Mouse (Mus musculus) ovary, postnatal 14 days (tissue): ENCODE measurements around the gene Snrpb.

Experiments
- DNase-seq: peaks from one replicate; pipeline ENCODE4 v3.0.0; 2022; ENCODE audit warnings: low spot score

Snrpb gene

DNA sequence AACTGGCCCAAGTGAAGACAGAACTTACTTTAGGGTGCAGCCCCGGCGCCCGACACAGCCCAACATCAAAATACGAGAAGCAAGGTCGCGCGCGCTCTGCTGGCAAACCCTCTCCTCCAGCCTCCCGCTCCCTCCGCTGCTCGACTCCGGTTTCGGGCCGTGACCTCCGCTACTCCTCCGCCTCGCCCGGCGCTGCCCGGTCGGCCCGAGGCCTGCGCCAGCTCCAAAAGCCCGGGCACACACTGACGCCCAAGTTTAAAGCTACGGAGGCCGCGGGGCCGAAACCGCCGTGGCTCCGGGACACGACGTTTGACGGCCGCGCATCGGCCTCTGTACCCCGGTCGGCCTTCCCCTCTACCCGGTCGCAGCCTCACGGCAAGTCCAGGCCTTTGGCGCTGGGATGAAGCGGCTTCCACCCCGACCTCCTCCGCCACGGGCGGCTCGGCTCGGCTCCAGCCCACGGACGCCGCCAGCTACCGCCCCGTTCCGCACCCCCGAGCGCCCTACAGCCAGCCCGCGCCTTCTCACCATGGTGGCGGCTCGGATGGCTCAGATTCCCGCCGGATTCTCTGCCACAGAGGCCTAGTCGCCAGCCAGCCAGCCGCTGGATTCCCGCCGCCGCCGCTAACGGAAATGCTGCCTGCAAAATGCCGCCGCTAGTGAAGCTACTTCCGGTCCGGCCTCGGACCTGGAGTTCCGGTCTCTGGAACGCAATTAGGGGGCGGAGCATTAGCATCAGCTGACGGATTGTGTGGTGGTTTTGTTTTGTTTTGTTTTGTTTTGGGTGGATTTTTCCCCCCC is at the start of gene Snrpb:
Gene Snrpb (minus strand): TSS at position 698 of the 801 bp plus-strand sequence.
- peak; percentile 86 for DNase-seq

DNA sequence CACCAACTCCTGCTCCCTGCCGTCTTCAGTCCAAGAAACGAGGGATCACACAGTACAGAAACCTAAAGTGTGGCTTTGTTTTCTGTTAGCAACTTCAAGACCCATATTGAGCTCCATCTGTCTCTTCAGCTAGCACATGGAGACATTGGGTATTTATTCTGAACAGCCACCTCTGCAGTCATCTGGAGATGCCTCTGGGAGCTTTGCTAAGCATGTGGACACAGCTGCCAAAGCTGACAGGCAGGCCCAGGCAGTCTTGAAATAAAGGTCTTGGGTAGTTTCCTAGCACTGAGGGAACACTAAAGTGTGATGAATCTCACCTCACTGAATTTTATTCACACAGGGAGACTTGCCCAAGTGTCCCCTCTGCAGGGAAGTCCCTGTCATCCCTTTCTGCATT is 32.4 kb upstream of the Snrpb start:
- DNase-seq, result no peak

DNA sequence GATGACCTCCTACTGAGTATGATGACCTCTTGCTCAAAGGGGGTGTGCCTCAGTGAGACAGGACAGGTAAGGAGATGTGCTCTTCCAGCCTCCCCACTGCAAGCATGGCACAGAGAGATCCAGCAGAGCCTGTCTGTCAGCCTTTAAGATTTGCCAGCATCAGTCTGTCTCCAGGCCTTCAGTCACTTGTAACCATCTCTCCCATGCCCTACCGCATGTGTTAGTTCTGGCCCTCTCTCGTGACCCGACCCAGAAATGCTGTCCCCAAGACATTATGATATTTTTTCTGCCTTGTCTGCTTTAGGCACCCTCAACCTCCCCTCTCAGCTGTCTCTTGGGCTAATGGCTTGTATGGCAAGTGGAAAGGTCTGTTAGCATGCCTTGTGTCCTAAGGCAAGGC is 30.4 kb upstream of the Snrpb start:
- DNase-seq, result no peak

DNA sequence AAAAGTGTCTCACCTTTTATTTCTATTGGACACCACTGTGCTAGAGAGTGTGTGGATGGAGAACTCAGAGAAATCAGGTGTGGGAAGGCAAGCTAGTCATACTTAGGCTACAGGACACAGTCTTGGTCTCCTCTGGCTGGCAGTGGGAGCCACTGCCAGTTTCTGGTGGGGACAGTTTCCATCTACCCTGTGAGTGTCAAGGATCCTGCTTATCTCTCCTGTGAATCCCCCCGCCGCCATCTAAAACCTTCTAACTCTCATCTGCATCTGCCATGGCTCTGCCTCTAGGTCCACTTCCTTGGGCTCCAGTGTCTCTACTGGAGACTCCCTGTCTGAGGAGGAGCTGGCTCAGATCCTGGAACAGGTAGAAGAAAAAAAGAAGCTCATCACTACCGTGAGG is 28.8 kb upstream of the Snrpb start:
- DNase-seq, result no peak

- no peak for DNase-seq
Observed at GRCm38 (mm10) chr2:130207376-130207775, 28.2 kb upstream of the Snrpb start.

DNA sequence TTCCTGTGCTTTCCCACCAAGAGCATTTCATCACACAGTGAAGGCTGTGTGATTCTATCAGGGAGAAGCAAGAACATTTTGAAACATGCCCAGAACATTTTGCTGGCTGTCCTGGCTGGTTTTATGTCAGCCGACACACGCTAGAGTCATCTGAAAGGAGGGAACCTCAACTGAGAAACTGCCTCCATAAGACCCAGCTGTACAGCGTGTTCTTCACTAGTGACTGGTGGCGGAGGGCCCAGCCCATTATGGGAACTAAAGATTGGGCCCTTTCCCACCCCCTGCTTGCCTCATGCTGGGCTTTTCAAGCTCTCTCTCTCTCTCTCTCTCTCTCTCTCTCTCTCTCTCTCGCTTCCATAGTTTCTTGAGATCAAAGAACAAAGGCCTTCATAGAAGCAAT is 21.8 kb upstream of the Snrpb start:
- DNase-seq, result no peak

DNA sequence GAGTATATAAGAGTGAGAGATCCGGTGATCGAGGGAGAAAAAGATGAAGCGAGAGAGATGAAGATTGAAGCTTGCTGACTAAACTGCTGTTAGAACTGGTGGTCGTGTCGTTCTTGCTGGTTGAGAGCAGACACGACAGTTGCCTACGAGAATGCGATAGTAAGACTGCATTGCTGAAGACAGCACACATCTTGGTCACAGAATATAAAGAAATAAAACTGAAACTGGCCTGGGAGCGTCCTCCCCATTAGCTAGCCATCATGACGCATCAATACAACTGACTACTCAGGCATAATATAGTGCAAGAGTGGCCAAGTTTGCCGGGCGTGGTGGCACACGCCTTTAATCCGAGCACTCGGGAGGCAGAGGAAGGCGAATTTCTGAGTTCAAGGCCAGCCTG is 15.7 kb upstream of the Snrpb start, which contains the start of gene Tmc2:
Gene Tmc2 (plus strand): TSS at position 301 of the 400 bp plus-strand sequence.
- no peak for DNase-seq

DNA sequence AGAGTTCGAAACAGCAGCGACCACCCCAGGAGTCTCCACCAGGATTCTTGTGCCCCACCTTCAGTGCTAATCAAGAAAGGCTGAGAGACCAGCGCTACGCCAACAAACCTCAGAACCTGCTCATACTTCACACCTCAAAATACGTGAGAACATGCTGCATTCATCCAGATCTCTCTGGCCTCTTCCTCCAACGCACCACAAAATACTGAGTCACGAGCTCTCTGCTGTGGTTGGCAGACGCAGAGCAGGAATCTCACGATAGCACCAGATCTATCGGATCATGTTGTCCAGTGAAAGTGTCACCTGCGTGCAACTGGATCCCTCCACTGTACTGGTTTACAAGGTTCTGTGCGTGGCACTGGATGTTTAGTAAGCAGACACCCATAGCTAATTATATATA is 9.2 kb upstream of the Snrpb start:
- no peak for DNase-seq

DNA sequence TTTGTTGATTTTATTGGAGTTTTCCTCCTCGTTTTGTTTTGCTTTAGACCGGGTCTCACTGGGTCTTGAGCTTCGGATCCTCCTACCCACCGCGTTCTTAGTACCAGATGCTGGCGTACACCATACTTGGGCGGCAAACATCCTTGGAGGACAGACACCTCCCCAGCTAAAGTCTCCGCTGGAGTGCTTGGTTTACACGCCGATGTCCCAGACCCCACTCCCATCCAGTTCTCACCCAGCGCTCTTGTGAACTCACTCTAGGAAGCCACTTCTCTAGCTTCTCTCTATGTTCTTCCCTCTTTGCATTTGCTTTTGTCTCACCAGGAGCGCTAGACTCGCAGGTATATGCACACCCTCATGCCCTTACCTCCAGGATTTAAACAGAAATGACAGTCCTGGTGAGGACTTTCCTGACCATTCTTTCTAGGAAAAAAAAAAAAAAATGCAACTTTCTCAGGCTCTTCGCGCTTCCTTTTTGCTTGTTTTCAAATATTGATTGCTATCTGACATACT is 360 bp upstream of the Snrpb start:
- DNase-seq, result no peak

GRCm38 (mm10) chr2:130178381-130178705 is 860 bp downstream of the Snrpb start:
- no peak for DNase-seq

- no peak for DNase-seq
Observed at GRCm38 (mm10) chr2:130176820-130177219, 2.4 kb downstream of the Snrpb start.

DNA sequence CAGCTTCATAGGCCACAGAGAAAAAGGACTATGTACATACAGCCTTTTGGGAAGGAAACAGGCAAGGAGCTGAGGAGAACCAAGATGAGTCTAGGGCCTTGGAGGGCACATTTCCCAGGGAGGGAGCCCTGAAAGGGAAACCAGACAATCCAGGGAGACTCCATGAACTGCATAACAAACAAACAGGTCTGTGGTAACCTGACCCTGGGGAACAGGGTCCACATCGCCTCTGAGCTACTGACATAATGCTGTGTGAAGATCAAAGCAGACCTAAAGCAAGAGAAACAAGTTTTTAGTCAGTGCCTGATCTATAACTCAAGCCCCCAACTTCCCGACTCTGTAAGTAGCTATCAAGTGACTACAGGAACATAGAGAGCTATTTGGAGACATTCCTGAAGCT is 7.5 kb downstream of the Snrpb start:
- no peak for DNase-seq

GRCm38 (mm10) chr2:130167861-130168260 is 11.3 kb downstream of the Snrpb start:
- DNase-seq, result peak; percentile 31

DNA sequence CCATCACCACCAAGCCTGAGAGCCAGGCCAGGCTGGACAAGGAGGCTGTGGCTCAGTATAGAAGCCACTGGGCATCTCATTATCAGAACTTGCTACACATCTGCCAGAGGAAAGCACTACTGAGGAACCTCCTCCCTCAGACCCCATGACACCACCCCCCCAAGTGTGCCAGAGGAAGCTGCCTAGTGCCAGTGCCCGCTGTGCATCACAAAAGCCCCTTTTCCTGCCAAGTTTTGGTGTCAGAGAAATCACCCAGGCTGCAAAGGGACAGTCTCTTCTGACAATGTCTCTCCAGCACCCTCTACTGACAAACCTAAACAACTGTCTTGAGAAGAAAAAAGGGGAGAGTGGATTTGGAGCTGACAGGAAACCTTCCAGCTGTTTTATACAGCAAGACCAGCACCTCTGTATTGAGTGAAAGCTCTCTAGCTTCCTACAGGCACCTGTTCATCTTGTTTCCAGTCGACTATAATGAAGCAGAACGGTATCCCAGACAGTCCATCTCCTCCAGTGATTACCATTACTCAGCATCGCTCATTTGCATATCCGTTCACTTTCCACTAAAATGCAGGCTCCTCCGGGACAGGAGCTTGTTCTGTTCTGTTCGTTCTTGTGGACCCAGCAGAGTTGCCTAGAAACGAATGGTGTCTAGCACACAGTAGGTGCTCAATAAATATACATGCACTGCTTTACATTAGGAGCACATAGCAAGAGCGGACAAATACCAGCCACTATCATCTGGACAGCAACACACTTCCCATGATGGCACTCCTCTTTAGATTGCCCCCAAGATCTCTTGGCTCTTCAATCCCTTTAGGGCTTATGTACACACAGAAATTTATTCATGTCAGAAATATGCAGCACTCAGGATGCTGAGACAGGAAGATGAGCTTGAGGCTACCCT is 12.6 kb downstream of the Snrpb start:
- no peak for DNase-seq

- DNase-seq, result no peak
Observed at GRCm38 (mm10) chr2:130162701-130163100, 16.5 kb downstream of the Snrpb start.

- DNase-seq, result no peak
Observed at GRCm38 (mm10) chr2:130158088-130158437, 21.1 kb downstream of the Snrpb start.

DNA sequence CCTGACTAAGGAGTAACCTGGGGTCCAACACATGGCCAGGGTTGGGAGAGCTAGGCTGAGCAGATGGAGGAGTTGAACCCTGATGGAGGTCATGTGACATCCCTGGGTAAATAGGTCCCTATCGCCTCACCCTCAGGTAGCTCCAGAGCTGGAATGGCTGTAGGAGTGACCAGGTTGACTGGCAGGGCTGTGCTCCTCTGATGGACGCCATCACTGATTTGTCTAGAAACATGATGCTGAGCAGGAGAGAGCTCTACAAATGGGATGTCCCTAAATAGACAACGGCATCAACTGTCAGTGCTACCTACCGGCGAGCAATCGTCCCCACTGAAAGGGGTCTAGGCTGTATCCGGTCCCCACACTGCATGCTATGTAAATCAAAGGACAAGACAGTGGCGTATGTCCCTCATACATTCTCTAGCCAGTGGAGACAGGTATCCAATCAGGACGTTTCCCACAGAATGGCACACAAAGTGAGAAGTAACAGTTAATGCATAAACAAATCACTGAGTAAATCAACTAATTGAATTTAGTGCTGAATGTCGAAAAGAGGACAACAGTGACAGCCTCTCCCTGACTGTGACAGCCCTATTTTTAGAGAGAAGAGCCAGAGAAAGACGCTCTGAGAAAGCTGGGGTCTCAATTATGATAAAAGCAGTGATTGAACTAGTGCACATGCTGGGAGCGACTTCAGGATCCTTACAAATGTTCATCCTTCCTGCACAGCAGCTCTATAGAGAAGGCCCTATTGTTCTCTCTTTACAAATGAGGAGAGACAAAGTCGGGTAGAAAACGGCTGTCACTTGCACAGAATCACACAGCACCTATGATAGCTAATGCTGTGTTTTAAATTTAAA is 21.7 kb downstream of the Snrpb start:
- no peak for DNase-seq

DNA sequence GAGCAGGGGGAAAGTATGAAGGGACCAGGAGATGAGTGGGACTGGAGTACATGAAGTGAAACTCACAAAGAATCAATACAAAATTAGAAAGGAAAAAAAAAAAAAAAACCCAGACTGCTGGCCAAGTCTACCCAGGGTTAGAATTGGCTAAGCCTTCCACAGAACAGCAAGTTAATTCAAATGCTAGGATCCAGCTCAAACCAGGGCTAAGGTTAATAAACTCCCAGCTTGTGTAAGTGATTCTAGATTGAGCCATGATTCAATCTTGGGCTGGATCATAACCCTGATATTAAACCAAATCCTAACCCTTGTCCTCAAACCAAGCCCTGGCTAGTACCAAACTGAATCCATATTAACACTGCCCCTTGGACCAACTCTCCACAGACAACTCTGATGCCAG is 23.4 kb downstream of the Snrpb start:
- DNase-seq, result no peak

DNA sequence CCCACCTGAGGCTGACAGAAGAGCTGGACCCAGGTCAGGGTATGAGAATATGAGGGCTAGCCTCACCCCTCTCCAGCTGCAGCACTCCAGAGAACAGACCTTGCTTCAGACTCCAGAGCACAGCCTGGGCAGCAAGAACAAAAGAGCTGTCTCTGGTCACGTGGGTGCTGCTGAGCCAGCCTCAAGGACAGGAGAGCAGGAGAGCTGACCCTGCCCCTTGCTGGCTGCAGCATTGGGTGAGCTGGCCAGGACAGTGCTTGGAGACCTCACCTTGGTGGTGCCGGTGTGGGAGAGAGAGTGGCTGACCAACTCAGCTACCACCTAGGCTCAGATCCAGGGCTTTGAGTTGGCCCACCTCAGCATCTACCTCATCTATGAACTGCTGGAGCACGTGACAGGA is 24.0 kb downstream of the Snrpb start:
- DNase-seq, result no peak

DNA sequence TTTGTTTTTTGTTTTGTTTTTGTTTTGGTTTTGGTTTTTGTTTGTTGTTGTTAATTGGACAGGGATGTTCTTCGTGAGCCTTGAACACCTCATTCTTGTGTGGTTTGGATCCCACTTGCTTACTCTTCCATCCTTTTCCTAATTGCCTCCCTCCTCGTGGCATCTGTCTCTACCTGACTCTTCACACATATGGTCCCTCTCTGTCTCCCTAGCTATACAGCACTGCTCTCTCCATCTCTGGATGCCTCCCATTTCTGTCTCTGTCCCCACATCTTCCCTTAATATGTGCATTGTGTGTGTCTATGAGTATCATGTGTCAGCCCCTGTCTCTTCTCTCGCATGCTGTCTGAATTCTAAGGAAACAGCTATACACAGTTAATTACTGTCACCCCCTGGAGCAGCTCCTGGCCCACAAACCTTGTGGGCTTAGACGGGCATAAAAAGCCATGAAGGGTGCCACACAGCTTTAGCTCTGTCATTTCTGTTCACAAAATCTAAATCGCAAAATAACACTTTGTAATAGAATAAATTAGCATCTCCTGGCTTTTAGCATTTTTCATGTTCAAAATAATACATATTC is 33.0 kb downstream of the Snrpb start:
- no peak for DNase-seq

DNA sequence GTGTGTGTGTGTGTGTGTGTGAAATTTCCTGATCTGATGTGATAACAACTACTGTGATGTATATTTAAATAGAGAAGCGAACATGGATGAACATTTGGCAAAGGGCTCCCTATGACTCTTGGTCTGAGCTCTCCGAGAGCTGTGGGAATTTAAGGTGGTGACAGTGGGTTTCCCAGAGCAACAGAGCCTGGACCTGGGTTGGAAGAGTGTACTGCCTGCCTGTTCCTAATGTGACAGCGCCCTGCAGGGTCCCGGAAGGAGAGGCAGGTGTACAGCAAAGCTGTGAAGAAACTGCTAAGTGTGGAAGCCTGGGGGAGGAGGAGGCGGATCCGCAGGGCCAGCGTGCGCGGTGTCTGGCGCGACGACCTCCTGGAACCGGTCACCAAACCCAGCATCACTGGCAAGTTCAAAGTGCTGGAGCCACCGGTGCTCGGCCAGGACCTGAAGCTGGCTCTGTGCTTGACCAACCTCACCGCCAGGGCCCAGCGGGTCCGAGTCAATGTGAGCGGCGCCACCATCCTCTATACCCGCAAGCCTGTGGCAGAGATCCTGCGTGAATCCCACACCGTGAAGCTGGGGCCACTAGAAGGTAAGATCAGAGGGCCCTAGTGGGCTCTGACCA is 34.4 kb downstream of the Snrpb start:
- no peak for DNase-seq
